Mouse (Mus musculus): ENCODE measurements around the gene Rpusd2.

DNA sequence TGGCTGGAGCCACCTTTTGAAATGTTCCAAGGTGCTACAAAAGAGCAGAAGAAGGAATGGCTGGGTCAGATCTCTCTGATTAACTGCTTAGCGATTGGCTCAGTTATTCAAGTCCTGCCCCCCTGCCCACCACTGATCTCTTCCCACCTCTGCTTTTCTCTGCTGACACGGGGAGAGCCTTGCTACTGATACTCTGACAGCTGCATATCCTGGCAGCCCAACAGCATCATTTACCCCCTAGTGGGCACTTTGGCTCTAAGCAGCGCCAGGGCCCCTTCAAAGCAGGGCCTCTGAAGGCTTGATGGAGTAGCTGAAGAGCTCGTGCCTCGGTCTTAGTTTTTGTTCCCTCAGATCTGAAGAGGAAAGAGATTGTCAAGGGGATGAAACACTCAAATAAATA lies 15.5 kb upstream of the Rpusd2 start:
- TF ChIP-seq POLR2A (IDR thresholded peaks at IDR 0.05; ENCODE audit: control insufficient read depth in 1 of 2, insufficient read depth in 1 of 2, low read depth in 1 of 2, low read length in 2 of 2, poor library complexity in 1 of 2): no peak
- TF ChIP-seq MXI1 (IDR thresholded peaks at IDR 0.05; ENCODE audit: low read depth, low read length): no peak
- no peak for TF ChIP-seq CTCF (IDR thresholded peaks at IDR 0.05 in 2 of 3, conservative IDR thresholded peaks at IDR 0.05 in 1 of 3; ENCODE audit: control insufficient read depth in 1 of 3, insufficient read depth in 1 of 3, low read depth in 2 of 3, low read length in 3 of 3, poor library complexity in 1 of 3, severe bottlenecking in 1 of 3)
- TF ChIP-seq ELF1 (IDR thresholded peaks at IDR 0.05; ENCODE audit: low read depth, low read length): no peak
- no peak for TF ChIP-seq SMC3 (IDR thresholded peaks at IDR 0.05; ENCODE audit: low read depth, low read length)
- no peak for TF ChIP-seq EP300 (IDR thresholded peaks at IDR 0.05; ENCODE audit: low read depth in 1 of 2, low read length in 2 of 2)
- no peak for TF ChIP-seq MEF2A (IDR thresholded peaks at IDR 0.05; ENCODE audit: extremely low read depth, insufficient replicate concordance, low read depth, low read length, poor library complexity, severe bottlenecking)
- TF ChIP-seq USF2 (IDR thresholded peaks at IDR 0.05; ENCODE audit: borderline replicate concordance in 1 of 2, insufficient read depth in 1 of 2, low read depth in 1 of 2, low read length in 2 of 2): no peak
- TF ChIP-seq HCFC1 (IDR thresholded peaks at IDR 0.05; ENCODE audit: low read depth, low read length): no peak
- TF ChIP-seq GATA1 (IDR thresholded peaks at IDR 0.05; ENCODE audit: low read depth, low read length): no peak

Data from MEL (cell line).